ENCODE assay signal across 13 mouse cellular contexts in genomic region chr8:122981646-122982045, GRCm38 (mm10).
"Had no signal": no experiment of that assay in that cellular context is flagged by ENCODE, and none has a peak within 500 bp of the region (broad histone marks: within the 10 kb centered on the region; RNA-seq: fewer than 3 reads in every experiment).

No protein-coding gene starts in this region.

- H3K27ac ChIP-seq: hindbrain, embryonic 15.5 days; kidney, embryonic 15.5 days; limb, embryonic 10.5 days; liver, embryonic 13.5 days; macrophage; midbrain, embryonic 13.5 days had no signal

- DNase-seq: kidney, adult 18-20 months; kidney, postnatal 14 days; liver, embryonic 13.5 days; liver, postnatal 0 days; right cerebral cortex, adult 18-20 months; right cerebral cortex, postnatal 25 days; thymus, adult 2 months; thymus, postnatal 25 days had no signal

- H3K36me3 ChIP-seq: hindbrain, embryonic 15.5 days; kidney, embryonic 15.5 days; liver, embryonic 13.5 days; midbrain, embryonic 13.5 days had no signal

- H3K4me2 ChIP-seq: hindbrain, embryonic 15.5 days; kidney, embryonic 15.5 days; liver, embryonic 13.5 days; midbrain, embryonic 13.5 days had no signal

- H3K4me3 ChIP-seq: hindbrain, embryonic 15.5 days; kidney, embryonic 15.5 days; limb, embryonic 10.5 days; liver, embryonic 13.5 days; midbrain, embryonic 13.5 days had no signal

- H3K9me3 ChIP-seq: hindbrain, embryonic 15.5 days; kidney, embryonic 15.5 days; limb, embryonic 10.5 days; liver, embryonic 13.5 days; midbrain, embryonic 13.5 days had no signal

- H3K9ac ChIP-seq: hindbrain, embryonic 15.5 days; kidney, embryonic 15.5 days; liver, embryonic 13.5 days; liver, postnatal 0 days; midbrain, embryonic 13.5 days had no signal

- ATAC-seq: liver, postnatal 0 days; midbrain, embryonic 13.5 days had no signal

- H3K27me3 ChIP-seq: hindbrain, embryonic 15.5 days; kidney, embryonic 15.5 days; liver, embryonic 13.5 days; midbrain, embryonic 13.5 days had no signal
